Mouse (Mus musculus) ES-Bruce4 (cell line): ENCODE measurements around the gene Gm26602. TPM values are rescaled to one million over a fixed set of nuclear protein-coding genes. Genes with fewer than 3 reads are reported as not detected.
A peak's percentile ranks its signal among the peaks of the same experiment; 100 is the strongest.

ENCODE experiments used
- H3K27ac ChIP-seq: 2 replicates; pipeline ENCODE4 v1.5.1; 2012; ENCODE audit warnings: low read length, inconsistent platforms; ENCODE audit not compliant: insufficient read depth
- H3K27me3 ChIP-seq: 2 replicates; pipeline ENCODE4 v1.6.1; 2012; ENCODE audit warnings: mild to moderate bottlenecking, low read length, inconsistent platforms; ENCODE audit not compliant: control insufficient read depth, poor library complexity, insufficient read depth, severe bottlenecking
- H3K36me3 ChIP-seq: 2 replicates; pipeline ENCODE4 v1.6.1; 2012; ENCODE audit warnings: inconsistent platforms, mild to moderate bottlenecking, low read length, moderate library complexity; ENCODE audit not compliant: control insufficient read depth, poor library complexity, insufficient read depth, severe bottlenecking
- H3K4me1 ChIP-seq: one replicate; pipeline ENCODE4 v1.8.1; 2011; ENCODE audit warnings: low read length; ENCODE audit not compliant: control insufficient read depth, insufficient read depth
- H3K4me3 ChIP-seq: 2 replicates; pipeline ENCODE4 v1.5.1; 2011; ENCODE audit warnings: low read depth, mild to moderate bottlenecking, low read length
- H3K9ac ChIP-seq: 2 replicates; pipeline ENCODE4 v1.6.1; 2012; ENCODE audit warnings: low read depth, mild to moderate bottlenecking, inconsistent platforms; ENCODE audit not compliant: poor library complexity, severe bottlenecking
- H3K9me3 ChIP-seq: replicated peaks from 2 replicates; pipeline ENCODE4 v1.6.1; 2012; ENCODE audit warnings: mild to moderate bottlenecking, low read length, inconsistent platforms; ENCODE audit not compliant: control insufficient read depth, poor library complexity, insufficient read depth, severe bottlenecking
- CTCF ChIP-seq: IDR thresholded peaks from one replicate; pipeline ENCODE4 v1.8.1; 2011; ENCODE audit warnings: low read depth, low read length
- EP300 ChIP-seq: IDR thresholded peaks from 2 replicates; pipeline ENCODE4 v1.6.1; 2011; ENCODE audit warnings: low read depth, low read length; ENCODE audit not compliant: insufficient read depth
- POLR2A ChIP-seq: IDR thresholded peaks from one replicate; pipeline ENCODE4 v1.8.1; 2011; ENCODE audit warnings: low read length; ENCODE audit not compliant: insufficient read depth
- polyA plus RNA-seq: library from polyadenylated mRNA; stranded (reverse); fragments of >200 nt; gene quantifications from 2 replicates; pipeline ENCODE4 v1.2.4, GENCODE M21; 2011; ENCODE audit warnings: low read depth; ENCODE audit not compliant: missing spikeins, insufficient read depth, insufficient read length

Gene Gm26602
- polyA plus RNA-seq, 1 experiment: not detected

DNA sequence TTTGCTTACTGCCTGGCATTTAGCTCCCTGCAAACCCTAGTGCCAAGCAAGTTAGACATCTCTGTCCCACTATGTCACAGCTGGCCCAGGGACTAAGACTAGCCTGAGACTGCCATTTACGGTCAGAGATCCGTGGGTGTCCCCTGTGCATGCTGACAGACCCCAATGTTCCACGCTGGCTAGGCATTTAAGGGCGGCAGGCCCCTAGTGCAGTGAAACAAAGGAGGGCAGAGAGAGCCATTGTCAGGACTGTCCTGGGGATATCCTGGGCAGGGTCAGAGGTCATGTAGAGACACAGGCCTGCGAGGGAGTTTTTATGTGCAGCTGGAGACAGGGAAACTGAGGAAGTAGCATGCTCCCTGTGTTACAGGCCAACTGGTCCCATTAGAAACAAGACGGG, 23.2 kb downstream of the Gm26602 start:
- Histone ChIP-seq H3K27me3 (no peaks in the 10 kb centered on the region), H3K9me3 (no peaks in the 10 kb centered on the region), H3K4me3 (no peak overlapping the region), H3K4me1 (no peaks in the 10 kb centered on the region), H3K9ac (no peak overlapping the region), H3K36me3 (no peaks in the 10 kb centered on the region), H3K27ac (no peak overlapping the region)
- TF ChIP-seq EP300: no peak
- TF ChIP-seq POLR2A: no peak
- no peak for TF ChIP-seq CTCF

- H3K27ac ChIP-seq: no peak overlapping the region
- H3K9me3 ChIP-seq: no peaks in the 10 kb centered on the region
- no peaks in the 10 kb centered on the region for H3K36me3 ChIP-seq
- TF ChIP-seq EP300: no peak
- no peak overlapping the region for H3K9ac ChIP-seq
- H3K4me1 ChIP-seq: no peaks in the 10 kb centered on the region
- no peak overlapping the region for H3K4me3 ChIP-seq
- no peaks in the 10 kb centered on the region for H3K27me3 ChIP-seq
Observed at GRCm38 (mm10) chr10:79934272-79934721, 23.6 kb downstream of the Gm26602 start.

- Histone ChIP-seq H3K27ac (no peak overlapping the region), H3K36me3 (no peaks in the 10 kb centered on the region), H3K9ac (no peak overlapping the region), H3K9me3 (no peaks in the 10 kb centered on the region), H3K4me3 (0 out of 2 replicates have a peak overlapping the region, but pooled peaks have one; percentile 9), H3K27me3 (no peaks in the 10 kb centered on the region), H3K4me1 (no peaks in the 10 kb centered on the region)
- TF ChIP-seq CTCF: no peak
- TF ChIP-seq EP300: no peak
- TF ChIP-seq POLR2A: no peak
Observed at GRCm38 (mm10) chr10:79934794-79935569, 24.3 kb downstream of the Gm26602 start.

GRCm38 (mm10) chr10:79936284-79936910, 25.7 kb downstream of the Gm26602 start:
- no peaks in the 10 kb centered on the region for H3K27me3 ChIP-seq
- no peak overlapping the region for H3K27ac ChIP-seq
- H3K4me3 ChIP-seq: no peak overlapping the region
- TF ChIP-seq EP300: no peak
- no peak for TF ChIP-seq CTCF
- TF ChIP-seq POLR2A: no peak
- H3K4me1 ChIP-seq: no peaks in the 10 kb centered on the region
- no peak overlapping the region for H3K9ac ChIP-seq
- no peaks in the 10 kb centered on the region for H3K36me3 ChIP-seq
- H3K9me3 ChIP-seq: no peaks in the 10 kb centered on the region

GRCm38 (mm10) chr10:79936911-79937441, 26.3 kb downstream of the Gm26602 start:
- H3K27me3 ChIP-seq: no peaks in the 10 kb centered on the region
- no peak overlapping the region for H3K9ac ChIP-seq
- H3K4me1 ChIP-seq: no peaks in the 10 kb centered on the region
- no peak overlapping the region for H3K4me3 ChIP-seq
- no peaks in the 10 kb centered on the region for H3K9me3 ChIP-seq
- H3K27ac ChIP-seq: no peak overlapping the region
- TF ChIP-seq CTCF (no peak), EP300 (no peak), POLR2A (no peak)
- no peaks in the 10 kb centered on the region for H3K36me3 ChIP-seq
